Mouse (Mus musculus): ENCODE data around the gene Car10. TPM values are rescaled to one million over a fixed set of nuclear protein-coding genes. Genes with fewer than 3 reads are reported as not detected.

Gene Car10
- polyA plus RNA-seq (2017; shearing (Covaris generic)), result 0.10 TPM

DNA sequence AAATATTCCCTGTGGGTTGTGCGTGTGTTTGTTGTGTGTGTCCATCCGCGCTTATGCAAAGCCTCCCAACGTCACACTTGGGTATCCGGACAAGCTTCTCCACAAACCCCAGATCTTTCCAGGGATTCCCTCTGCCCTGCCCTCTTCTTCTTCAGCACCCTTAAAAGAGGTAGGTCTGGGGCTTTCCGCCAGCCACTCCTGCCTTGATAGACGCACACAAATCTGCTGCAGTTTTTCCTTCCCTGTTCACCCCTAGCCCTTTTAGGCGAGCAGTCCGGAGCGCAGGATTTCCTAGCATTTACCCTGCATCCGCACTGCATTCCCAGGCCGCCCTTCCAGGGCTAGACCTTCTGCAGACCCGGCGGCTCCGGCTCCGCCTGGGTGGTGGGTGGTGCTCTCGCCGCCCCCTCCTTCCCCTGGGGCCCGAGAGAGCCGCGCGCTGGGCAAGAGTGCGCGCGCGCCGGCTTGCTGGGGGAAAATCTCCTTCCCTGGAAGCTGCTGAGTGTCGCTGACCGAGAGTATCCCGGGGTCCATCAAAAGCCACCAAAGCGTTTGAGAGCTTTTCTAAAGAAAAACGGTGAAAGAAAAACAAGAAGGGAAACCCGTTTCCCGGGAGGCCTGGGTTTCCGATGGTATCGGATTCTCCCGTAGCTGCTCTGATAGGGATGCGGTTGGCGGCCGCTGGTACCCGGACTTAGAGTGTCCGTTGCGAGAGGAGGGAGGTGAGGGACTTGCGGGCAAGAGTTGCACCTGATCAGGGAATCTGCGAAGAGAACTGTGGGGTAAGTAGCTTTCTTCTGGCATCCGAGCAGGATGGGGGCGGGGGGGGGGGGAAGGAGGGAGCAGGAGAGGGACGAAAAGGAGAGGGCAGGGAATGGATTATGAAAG, at the start of gene Car10:
TSS of gene Car10 (plus strand) at position 88 of the 888 bp plus-strand sequence.

Measured in CD4-positive, CD25-positive, alpha-beta regulatory T cell (primary cell).